Mouse (Mus musculus): ENCODE measurements around the gene Bglap. TPM values are rescaled to one million over a fixed set of nuclear protein-coding genes. Genes with fewer than 3 reads are reported as not detected.
A peak's percentile ranks its signal among the peaks of the same experiment; 100 is the strongest.

Bglap gene
- polyA plus RNA-seq, 1 experiment from 2014 or later, result not detected

DNA sequence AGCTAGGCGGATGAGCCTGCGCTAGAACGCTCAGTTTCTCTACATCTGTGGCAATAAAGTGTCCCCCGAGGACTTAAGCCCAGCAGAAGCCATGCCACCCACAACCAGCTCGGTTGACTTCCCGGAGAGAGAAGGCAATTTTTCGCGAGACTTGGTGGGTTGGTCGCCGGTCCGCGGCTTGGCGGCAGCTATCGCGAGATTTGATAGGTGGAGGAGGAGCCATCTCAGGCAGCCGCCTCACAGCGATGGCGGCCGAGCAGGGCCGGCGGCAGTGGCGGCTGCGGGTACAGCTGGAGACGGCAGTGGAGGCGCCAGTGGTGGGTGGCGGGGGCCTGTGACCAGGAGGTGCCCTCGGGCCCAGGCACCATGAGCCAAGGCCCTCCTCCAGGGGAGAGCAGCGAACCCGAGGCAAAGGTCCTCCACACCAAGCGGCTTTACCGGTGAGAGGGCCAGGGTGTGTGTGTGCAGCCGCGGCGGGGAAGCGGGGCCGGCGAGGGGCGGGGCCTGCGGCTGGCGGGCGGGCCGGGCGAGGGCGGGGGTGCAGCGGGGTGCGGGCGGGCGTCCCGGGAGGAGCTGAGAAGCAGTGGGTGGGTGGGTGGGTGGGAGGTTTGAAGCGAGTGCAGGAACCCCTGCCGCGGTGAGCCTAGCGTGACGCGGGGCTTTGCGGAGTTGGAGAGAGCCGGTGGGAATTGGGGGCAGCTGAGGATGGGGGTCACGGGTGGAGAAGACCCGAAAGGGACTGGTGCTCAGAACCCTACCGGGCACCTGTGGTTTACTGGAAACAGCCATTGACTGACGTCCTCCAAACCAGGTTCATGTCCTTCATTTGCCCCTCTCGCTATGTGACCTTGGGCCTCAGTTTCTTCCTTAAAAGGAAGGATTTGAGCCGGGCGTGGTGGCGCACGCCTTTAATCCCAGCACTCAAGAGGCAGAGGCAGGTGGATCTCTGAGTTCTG is 47.9 kb downstream of the Bglap start, which contains the start of the genes Tmem79 and Smg5:
TSS of gene Tmem79 (minus strand) at position 91 of the 956 bp plus-strand sequence.
TSS of gene Smg5 (plus strand) at position 203 of the 956 bp plus-strand sequence.
- H3K4me2 ChIP-seq, result peak within 1 kb of the TSS; percentile 71
- H3K4me3 ChIP-seq (replicated peaks), result peak within 1 kb of the TSS; percentile 87
- H3K27me3 ChIP-seq (replicated peaks), result no peaks in the 10 kb centered on the region
- peak within 1 kb of the TSS; percentile 97 for H3K9ac ChIP-seq (replicated peaks)
- H3K4me1 ChIP-seq, result peaks cover 34% of the 10 kb centered on the region
- ATAC-seq (ENCODE audit: low FRiP score), result peak; percentile 95
- no peaks in the 10 kb centered on the region for H3K36me3 ChIP-seq
- no peaks in the 10 kb centered on the region for H3K9me3 ChIP-seq (replicated peaks)
- peak within 1 kb of the TSS; percentile 98 for H3K27ac ChIP-seq (replicated peaks)
- WGBS, result 3% methylated on average over 53 of the region's 66 CpGs

DNA sequence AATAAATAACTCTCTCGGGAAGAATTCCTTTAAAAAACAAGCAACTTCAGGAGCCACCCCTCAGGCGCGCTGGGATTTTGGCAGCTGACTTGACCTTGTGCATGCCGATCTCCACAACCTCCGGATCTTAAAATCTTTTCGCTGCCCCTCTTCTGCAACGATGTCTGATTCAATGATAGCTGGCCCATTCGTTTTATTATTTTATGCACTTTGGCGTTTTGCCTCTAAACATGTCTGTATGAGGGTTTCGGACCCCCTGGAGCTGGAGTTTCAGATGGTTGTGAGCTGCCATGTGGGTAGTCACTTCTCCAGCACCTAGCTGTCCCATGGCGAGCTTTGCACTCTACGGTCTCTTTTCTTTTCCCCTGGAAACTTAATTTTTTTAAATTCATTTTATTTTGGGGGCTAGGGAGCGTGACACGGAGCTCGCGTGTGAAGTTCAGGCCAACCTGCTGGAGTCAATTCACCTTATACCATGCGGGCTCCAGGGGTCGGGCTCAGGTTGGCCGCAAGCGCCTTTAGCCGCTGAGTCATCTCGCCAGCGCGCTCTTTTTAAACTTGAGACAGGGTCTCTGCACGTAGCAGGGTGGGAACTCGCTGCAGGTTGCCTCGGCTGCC is 48.7 kb downstream of the Bglap start:
- Histone ChIP-seq H3K27me3 (replicated peaks) (no peaks in the 10 kb centered on the region), H3K27ac (replicated peaks) (peak overlapping the region; percentile 98), H3K4me3 (replicated peaks) (peak overlapping the region; percentile 87), H3K4me2 (peak overlapping the region; percentile 71), H3K9me3 (replicated peaks) (no peaks in the 10 kb centered on the region), H3K36me3 (no peaks in the 10 kb centered on the region), H3K9ac (replicated peaks) (peak overlapping the region; percentile 97), H3K4me1 (peaks cover 34% of the 10 kb centered on the region)
- ATAC-seq (ENCODE audit: low FRiP score), result peak; percentile 75
- 2% methylated on average over 27 of the region's 27 CpGs for WGBS

DNA sequence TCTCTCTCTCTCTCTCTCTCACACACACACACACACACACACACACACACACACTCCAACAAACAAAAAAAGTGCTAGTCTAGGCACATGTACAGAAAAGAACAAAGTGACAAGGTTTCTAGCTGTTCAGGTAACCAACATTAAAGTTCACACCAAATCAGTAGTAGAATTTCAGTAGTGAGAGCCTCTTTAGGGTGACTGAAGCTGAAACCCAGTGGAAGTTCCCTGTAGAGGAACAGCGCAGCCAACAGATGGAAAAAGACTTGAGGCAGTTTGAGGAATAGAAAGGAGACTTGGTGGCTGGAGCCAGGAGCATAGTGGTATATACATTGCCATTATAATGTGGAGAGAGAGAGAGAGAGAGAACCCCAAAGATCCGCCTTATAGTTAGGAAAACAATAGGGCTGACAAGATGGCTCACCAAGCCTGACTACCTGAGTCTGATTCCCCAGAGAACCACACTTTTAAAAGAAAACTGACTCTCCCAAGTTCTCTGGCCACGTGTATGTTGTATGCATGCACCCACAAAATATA is 49.3 kb downstream of the Bglap start:
- no peak for ATAC-seq (ENCODE audit: low FRiP score)
- Histone ChIP-seq H3K9me3 (replicated peaks) (no peaks in the 10 kb centered on the region), H3K9ac (replicated peaks) (peak overlapping the region; percentile 97), H3K36me3 (no peaks in the 10 kb centered on the region), H3K27ac (replicated peaks) (peak overlapping the region; percentile 98), H3K4me3 (replicated peaks) (peak overlapping the region; percentile 87), H3K4me2 (peak overlapping the region; percentile 71), H3K4me1 (peaks cover 34% of the 10 kb centered on the region), H3K27me3 (replicated peaks) (no peaks in the 10 kb centered on the region)
- 38% methylated on average over 3 of the region's 3 CpGs for WGBS

DNA sequence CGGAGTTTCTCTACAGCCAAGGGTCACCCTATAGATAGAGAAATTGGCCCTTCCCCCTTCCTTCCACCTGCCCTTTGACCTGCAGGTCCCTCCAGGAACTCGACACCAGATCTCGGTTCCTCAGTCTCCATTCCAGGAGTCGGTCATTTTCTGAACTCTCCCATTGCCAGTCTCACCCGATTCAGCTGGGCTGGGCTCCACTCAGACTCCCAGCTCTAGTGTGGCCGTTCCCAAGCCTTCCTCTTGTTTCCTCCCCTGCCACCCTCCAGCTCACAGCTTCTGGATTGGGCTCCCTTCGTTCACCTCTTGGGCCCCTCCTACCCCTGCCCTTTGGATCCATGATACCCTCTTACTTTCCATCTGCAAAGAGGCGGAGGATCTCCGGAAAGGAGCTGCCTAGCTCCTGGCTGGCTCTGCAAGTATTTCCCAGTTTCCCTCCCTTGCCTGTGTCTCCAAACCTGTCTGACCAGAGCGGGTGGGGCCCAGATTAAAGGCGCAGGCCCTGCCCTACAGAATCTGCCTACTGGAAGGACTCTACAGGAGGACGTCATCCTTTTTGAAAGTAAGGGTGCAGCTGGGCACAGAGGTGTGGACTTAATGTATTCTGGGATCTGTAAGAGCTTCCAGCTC is 50.1 kb downstream of the Bglap start:
- no peak overlapping the region for H3K9ac ChIP-seq (replicated peaks)
- H3K4me3 ChIP-seq (replicated peaks), result no peak overlapping the region
- 63% methylated on average over 12 of the region's 12 CpGs for WGBS

More for the DNA sequence above, 50.1 kb downstream of the Bglap start:
- Histone ChIP-seq H3K27me3 (replicated peaks) (no peaks in the 10 kb centered on the region), H3K4me1 (peaks cover 32% of the 10 kb centered on the region), H3K4me2 (no peak overlapping the region), H3K9me3 (replicated peaks) (no peaks in the 10 kb centered on the region), H3K27ac (replicated peaks) (no peak overlapping the region), H3K36me3 (peaks cover 4% of the 10 kb centered on the region; the same call in 1 of the 2 replicates)
- ATAC-seq (ENCODE audit: low FRiP score), result no peak

Other genes with a start within 250 kb of the Bglap start
- 14.3 and 20.3 TPM in 2 replicates for gene Mef2d, start 242.1 kb downstream of the Bglap start, polyA plus RNA-seq (2015; fragmentation: Nextera tagmentation; extraction: Ambion mirVana)
- 0.78 and 0.83 TPM in 2 replicates for gene Rhbg, start 129.8 kb downstream of the Bglap start, polyA plus RNA-seq (2015; fragmentation: Nextera tagmentation; extraction: Ambion mirVana)
- gene Gm38392, start 97.3 kb downstream of the Bglap start, polyA plus RNA-seq (2015; fragmentation: Nextera tagmentation; extraction: Ambion mirVana), result 0.26 TPM in 1 of 2 replicates, not detected in the other
- 9.5 and 12.4 TPM in 2 replicates for gene Tsacc, start 87.5 kb downstream of the Bglap start, polyA plus RNA-seq (2015; fragmentation: Nextera tagmentation; extraction: Ambion mirVana)
- 426 and 468 TPM in 2 replicates for gene Cct3, start 87.3 kb downstream of the Bglap start, polyA plus RNA-seq (2015; fragmentation: Nextera tagmentation; extraction: Ambion mirVana)
- gene Glmp, start 59.4 kb downstream of the Bglap start, polyA plus RNA-seq (2015; fragmentation: Nextera tagmentation; extraction: Ambion mirVana), result 102 and 129 TPM in 2 replicates
- 1.9 and 3.3 TPM in 2 replicates for gene Tmem79, start 48.3 kb downstream of the Bglap start, polyA plus RNA-seq (2015; fragmentation: Nextera tagmentation; extraction: Ambion mirVana)
- 57.7 and 60.8 TPM in 2 replicates for gene Smg5, start 48.2 kb downstream of the Bglap start, polyA plus RNA-seq (2015; fragmentation: Nextera tagmentation; extraction: Ambion mirVana)
- gene Paqr6, start 19.9 kb downstream of the Bglap start, polyA plus RNA-seq (2015; fragmentation: Nextera tagmentation; extraction: Ambion mirVana), result 1.6 and 2.5 TPM in 2 replicates
- 0.15 and 0.28 TPM in 2 replicates for gene Bglap3, start 11.7 kb downstream of the Bglap start, polyA plus RNA-seq (2015; fragmentation: Nextera tagmentation; extraction: Ambion mirVana)
- not detected in 2 replicates for gene Bglap2, start 5.8 kb downstream of the Bglap start, polyA plus RNA-seq (2015; fragmentation: Nextera tagmentation; extraction: Ambion mirVana)
- 25.8 and 52.7 TPM in 2 replicates for gene Pmf1, start 25.9 kb upstream of the Bglap start, polyA plus RNA-seq (2015; fragmentation: Nextera tagmentation; extraction: Ambion mirVana)
- gene Slc25a44, start 40.7 kb upstream of the Bglap start, polyA plus RNA-seq (2015; fragmentation: Nextera tagmentation; extraction: Ambion mirVana), result 33.6 and 36.4 TPM in 2 replicates
- 28.2 and 28.8 TPM in 2 replicates for gene Sema4a, start 76.7 kb upstream of the Bglap start, polyA plus RNA-seq (2015; fragmentation: Nextera tagmentation; extraction: Ambion mirVana)
- 70.3 and 78.7 TPM in 2 replicates for gene Lmna, start 125.5 kb upstream of the Bglap start, polyA plus RNA-seq (2015; fragmentation: Nextera tagmentation; extraction: Ambion mirVana)
- gene Mex3a, start 147.9 kb upstream of the Bglap start, polyA plus RNA-seq (2015; fragmentation: Nextera tagmentation; extraction: Ambion mirVana), result 18.6 and 19.2 TPM in 2 replicates
- 0.29 and 4.1 TPM in 2 replicates for gene Rab25, start 163.8 kb upstream of the Bglap start, polyA plus RNA-seq (2015; fragmentation: Nextera tagmentation; extraction: Ambion mirVana)
- gene Lamtor2, start 168.6 kb upstream of the Bglap start, polyA plus RNA-seq (2015; fragmentation: Nextera tagmentation; extraction: Ambion mirVana), result 189 and 193 TPM in 2 replicates
- 39.2 and 40.1 TPM in 2 replicates for gene Ubqln4, start 169.3 kb upstream of the Bglap start, polyA plus RNA-seq (2015; fragmentation: Nextera tagmentation; extraction: Ambion mirVana)
- gene Ssr2, start 191.4 kb upstream of the Bglap start, polyA plus RNA-seq (2015; fragmentation: Nextera tagmentation; extraction: Ambion mirVana), result 157 and 175 TPM in 2 replicates
- 97.4 and 104 TPM in 2 replicates for gene Arhgef2, start 221.5 kb upstream of the Bglap start, polyA plus RNA-seq (2015; fragmentation: Nextera tagmentation; extraction: Ambion mirVana)